Mouse (Mus musculus): Measurements from ENCODE around the gene Actl11.

Gene Actl11

GRCm38 (mm10) chr9:107962916-107963315 lies 34.6 kb downstream of the Actl11 start:
- no peak for DNase-seq (ENCODE audit: low spot score)

- peak; percentile 67 for DNase-seq (ENCODE audit: low spot score)
Observed at GRCm38 (mm10) chr9:107963700-107964099, 35.4 kb downstream of the Actl11 start.

- no peak for DNase-seq (ENCODE audit: low spot score)
Observed at GRCm38 (mm10) chr9:107964681-107965080, 36.4 kb downstream of the Actl11 start.

GRCm38 (mm10) chr9:107966676-107967075 lies 38.4 kb downstream of the Actl11 start:
- no peak for DNase-seq (ENCODE audit: low spot score)

GRCm38 (mm10) chr9:107967437-107967836 lies 39.2 kb downstream of the Actl11 start:
- no peak for DNase-seq (ENCODE audit: low spot score)

GRCm38 (mm10) chr9:107968531-107968930 lies 40.3 kb downstream of the Actl11 start:
- DNase-seq (ENCODE audit: low spot score): no peak

GRCm38 (mm10) chr9:107970311-107970710 lies 42.0 kb downstream of the Actl11 start:
- no peak for DNase-seq (ENCODE audit: low spot score)

GRCm38 (mm10) chr9:107971690-107972541 lies 43.6 kb downstream of the Actl11 start:
- peak; percentile 34 for DNase-seq (ENCODE audit: low spot score)

- no peak for DNase-seq (ENCODE audit: low spot score)
Observed at GRCm38 (mm10) chr9:107974491-107975171, 46.4 kb downstream of the Actl11 start.

GRCm38 (mm10) chr9:107975399-107976386 lies 47.4 kb downstream of the Actl11 start, which contains the start of gene Uba7:
Uba7 (plus strand) TSS chr9:107975505.
- DNase-seq (ENCODE audit: low spot score): peak; percentile 52

GRCm38 (mm10) chr9:107978815-107979214 lies 50.5 kb downstream of the Actl11 start:
- DNase-seq (ENCODE audit: low spot score): no peak
